Mouse (Mus musculus) gastrocnemius, postnatal 25 days (tissue): ENCODE data around the gene Ssbp3. TPM values are rescaled to one million over a fixed set of nuclear protein-coding genes. Genes with fewer than 3 reads are reported as not detected.

Experiments
- DNase-seq: peaks from one replicate; pipeline ENCODE4 v3.0.0; 2022
- total RNA-seq, 2 experiments: library from RNA; stranded (reverse); gene quantifications; 1 replicate in 1 of 2; 2 replicates in 1 of 2; pipeline ENCODE4 v1.2.3; 2021

Gene Ssbp3
- total RNA-seq, 2 experiments from 2014 or later: 18.7 to 19.5 TPM

GRCm38 (mm10) chr4:106985899-106986832, 75.7 kb downstream of the Ssbp3 start:
- DNase-seq: no peak

DNA sequence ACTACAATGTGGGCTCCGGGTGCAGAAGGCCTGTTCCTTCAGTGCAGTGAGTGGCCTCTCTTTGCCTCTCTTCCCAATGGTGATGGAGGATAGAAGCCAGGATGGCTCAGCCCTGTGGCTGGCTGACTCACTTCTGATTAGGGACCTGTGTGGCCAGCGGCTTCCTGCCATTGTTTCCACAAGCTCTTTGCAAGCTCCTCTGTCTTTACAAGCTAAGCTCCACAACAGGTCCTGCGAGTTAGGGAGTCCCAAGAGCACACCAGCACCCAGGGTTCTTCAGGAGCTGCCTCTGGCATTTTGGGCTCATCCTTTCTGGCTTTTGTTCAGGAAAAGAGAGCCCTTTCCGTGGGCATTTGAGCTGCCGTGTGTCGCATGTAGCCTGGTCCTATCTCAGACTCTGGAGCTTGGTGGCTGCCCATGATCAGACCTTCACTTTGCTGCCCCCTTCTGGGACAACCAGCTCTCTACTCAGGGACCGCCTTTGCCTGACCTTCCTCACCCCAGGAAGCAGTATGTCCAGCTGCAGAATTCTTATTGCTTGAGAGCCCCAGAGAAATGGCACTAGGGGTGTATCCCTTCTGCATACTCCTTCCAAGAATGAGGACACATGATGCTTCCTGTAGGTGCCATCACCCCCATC, 77.3 kb downstream of the Ssbp3 start:
- peak; percentile 76 for DNase-seq

DNA sequence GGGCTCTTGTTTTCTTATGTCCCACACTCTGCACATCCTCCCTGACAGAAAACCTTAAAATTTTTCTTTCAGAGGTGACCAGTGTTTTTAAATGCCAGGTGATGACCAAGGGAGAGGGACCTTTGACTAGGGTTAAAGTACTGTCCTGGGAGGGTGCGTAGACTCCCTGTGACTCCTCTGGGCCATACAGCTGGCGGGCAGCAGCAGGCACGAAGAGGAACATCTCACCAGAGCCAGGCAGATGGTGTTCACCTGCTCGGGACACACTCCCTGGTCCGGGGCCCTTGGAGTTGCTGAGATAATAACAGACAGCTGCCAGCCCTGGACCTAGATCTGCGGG, 78.4 kb downstream of the Ssbp3 start:
- DNase-seq: no peak

- DNase-seq: no peak
These were observed 78.9 kb downstream of the Ssbp3 start for GRCm38 (mm10) chr4:106989226-106989983.

DNA sequence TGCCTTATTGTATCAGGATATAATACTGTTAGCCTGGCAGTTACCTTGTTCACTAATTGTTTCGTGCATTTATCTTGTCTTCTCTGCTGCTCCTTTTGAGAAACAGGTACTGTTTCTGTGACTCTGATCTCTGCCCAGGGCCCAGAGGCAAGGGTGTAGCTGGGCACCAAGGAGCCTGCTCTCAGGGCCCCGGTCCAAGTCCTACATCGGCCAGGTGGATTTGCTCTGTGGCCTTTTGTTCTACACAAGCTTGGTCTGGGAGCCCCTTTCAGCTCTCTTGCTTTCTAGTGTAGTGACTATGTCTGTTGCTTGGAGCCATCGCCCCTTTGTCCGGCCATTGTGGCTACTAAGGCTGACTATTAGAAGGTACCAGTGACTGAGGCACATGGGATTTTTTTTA, 82.6 kb downstream of the Ssbp3 start:
- no peak for DNase-seq

GRCm38 (mm10) chr4:106994252-106994651, 83.8 kb downstream of the Ssbp3 start:
- DNase-seq: no peak

- no peak for DNase-seq
These were observed 84.6 kb downstream of the Ssbp3 start for GRCm38 (mm10) chr4:106995069-106995468.

DNA sequence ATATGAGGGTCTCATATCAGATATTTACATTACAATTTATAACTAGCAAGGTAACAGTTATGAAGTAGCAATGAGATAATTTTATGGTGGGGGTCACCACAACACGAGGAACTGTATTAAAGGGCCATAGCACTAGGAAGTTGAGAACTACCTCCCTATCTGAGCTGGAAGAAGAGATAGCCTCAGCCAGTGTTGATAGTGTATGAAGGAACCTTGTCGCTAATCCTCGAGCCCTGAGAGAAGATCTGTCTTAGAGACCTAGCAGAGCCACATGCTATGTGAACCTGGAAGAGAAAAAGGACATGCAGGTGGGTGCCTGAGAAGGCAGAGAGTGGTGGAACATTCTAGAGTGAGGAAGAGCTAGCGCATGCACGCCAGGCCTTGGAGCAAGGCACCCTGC, 85.0 kb downstream of the Ssbp3 start:
- no peak for DNase-seq

- no peak for DNase-seq
These were observed 86.0 kb downstream of the Ssbp3 start for GRCm38 (mm10) chr4:106996305-106997076.

GRCm38 (mm10) chr4:107001259-107001810, 90.8 kb downstream of the Ssbp3 start:
- no peak for DNase-seq

GRCm38 (mm10) chr4:107001916-107002488, 91.5 kb downstream of the Ssbp3 start:
- no peak for DNase-seq

DNA sequence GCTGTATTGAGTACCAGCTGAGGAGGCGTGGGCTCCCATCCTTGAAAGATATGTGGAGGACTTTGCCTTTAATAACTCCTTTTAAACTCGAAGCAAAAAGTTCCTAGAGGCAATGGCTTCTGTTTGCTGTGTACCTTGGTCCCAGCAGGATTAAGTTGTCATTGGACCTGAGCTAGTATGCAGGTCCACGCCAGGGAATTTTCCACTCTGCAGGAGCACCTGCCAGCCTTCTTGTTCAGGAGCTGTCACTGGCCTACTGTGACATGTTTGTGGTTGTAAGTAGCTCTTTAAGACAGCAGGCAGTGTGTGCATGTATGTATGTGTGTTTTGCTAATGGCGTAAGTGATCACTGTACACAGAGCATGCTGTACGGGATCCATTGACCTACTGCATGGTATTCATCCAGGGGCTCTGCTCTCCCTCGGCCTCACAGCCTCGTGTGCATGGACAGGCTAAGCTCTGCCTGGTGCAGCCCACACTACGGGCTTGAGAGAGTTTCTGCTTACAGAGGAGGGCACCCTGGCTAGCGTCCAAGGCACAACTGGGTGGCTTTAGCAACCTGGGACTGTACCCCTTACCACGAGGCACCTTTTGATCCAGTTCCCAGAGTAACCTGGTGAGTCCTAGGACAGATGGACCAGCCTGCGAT, 92.1 kb downstream of the Ssbp3 start:
- DNase-seq: no peak

DNA sequence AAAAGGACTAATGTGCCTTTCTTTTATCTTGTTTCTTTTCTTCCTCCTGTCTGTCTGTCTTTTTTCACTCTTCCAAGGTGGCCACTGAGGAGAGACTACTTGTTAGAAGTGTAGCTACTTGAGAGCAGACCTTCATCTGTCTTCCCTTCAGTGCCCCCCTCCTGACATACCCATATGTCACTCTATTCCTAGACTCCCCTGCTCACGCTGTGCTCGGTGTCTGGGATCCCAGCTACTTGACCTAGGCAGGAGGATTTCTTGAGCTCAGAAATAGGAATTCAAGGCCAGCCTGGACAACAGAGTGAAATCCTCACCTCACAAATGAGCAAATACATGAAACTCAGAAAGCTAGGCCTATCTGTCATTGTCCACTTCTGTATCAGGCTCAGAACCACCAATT, 92.7 kb downstream of the Ssbp3 start:
- no peak for DNase-seq

DNA sequence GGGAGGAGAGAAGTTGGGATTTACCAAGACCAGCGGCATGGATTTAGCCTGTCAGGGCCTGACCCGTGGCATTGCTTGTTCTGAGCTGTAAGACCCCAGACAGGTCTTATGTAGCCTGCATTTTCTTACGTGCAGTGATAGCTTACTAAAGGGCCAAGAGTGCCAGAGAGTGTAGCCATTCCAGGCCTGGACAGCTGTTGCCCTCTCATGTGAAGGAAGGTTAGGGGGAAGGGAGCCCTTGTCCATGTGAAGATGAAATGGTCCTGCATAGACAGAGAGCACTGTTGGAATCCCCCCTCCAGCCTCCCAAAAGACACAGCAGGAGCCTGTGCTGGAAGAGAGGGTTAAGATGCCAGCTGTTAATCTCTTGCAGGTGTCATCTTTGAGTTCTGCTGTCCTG, 93.3 kb downstream of the Ssbp3 start:
- no peak for DNase-seq

- no peak for DNase-seq
These were observed 93.8 kb downstream of the Ssbp3 start for GRCm38 (mm10) chr4:107004346-107004745.

GRCm38 (mm10) chr4:107005166-107005565, 94.7 kb downstream of the Ssbp3 start:
- no peak for DNase-seq

DNA sequence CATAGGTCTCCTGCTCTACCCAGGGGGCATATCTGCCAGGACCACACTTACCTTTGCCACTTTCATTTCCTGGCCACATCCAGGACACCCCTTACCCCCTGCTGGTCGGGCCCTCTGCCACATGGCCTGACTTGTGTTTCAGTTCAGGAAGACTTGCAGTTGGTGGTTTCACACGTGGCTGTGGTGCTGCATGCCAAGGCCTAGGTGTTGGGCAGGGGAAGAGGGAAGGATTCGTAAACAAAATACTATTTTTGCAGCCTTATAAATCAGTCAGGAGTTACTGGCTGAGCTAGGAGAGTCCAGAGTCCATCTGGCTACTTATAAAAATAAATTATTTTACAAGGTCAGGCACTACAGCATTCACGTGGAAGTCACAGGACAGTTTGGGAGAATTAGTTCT, 95.7 kb downstream of the Ssbp3 start:
- no peak for DNase-seq

- DNase-seq: no peak
These were observed 96.3 kb downstream of the Ssbp3 start for GRCm38 (mm10) chr4:107006807-107007206.

DNA sequence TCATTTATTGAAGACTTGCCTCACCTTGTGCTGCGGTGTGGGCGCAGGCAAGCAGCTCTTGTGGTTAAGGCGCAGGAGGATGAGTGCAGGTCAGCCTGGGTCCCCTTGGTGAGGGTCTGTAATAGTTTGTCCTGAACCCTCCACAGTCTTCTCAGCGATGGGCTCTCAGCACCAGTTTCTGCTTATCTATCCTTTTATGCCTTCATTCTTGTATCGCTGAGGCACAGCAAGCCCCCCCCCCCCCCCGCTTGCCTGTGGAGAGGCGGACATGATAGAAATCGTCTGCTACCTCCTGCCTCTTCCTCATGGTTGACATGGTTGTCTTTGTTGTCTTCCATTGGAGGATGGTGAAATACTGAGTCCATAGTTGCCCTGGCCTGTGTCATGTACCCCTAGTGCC, 96.9 kb downstream of the Ssbp3 start:
- no peak for DNase-seq

DNA sequence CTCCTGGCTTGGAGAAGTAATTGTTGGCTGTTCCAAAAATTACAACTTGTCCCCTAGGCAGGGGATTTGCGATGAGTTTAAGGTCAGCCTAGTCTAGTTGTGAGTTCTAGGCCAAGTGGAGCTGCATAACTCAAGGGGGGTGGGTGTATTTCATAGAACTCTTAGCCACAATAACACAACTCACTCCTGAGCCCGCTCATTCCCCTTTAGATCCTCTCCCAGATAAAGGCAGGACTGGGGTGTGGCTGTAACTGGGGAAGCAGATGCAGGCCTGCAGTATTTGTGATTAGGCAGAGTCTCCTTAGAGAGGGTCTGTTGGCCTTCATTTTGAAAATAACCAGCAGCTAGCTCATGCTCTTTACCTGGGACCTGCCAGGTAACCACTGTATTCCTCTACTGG, 97.7 kb downstream of the Ssbp3 start:
- no peak for DNase-seq

DNA sequence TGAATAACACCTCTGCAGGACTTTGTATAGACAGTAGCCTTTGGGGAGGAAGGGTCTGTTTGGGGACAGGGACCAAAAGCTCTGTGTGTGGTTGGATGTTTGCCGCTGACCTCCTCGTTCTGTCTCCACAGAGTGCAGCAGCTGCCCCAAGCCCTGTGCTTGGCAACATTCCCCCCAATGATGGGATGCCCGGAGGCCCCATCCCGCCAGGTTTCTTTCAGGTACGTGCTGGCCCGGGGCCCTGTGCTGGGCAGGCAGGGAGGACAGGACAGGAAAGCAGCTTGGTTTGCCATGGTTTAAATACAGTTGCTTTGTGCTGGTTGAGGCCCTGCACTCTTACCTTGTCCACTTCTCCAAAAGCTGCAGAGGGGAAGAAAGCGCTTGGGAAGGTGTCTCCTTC, 99.0 kb downstream of the Ssbp3 start:
- DNase-seq: no peak
